Mouse (Mus musculus) layer of hippocampus, adult 9-11 months (tissue): Measurements from ENCODE around the gene Gm29797.

Source experiments
- DNase-seq: peaks from one replicate; pipeline ENCODE4 v3.0.0; 2022

Gm29797 gene

DNA sequence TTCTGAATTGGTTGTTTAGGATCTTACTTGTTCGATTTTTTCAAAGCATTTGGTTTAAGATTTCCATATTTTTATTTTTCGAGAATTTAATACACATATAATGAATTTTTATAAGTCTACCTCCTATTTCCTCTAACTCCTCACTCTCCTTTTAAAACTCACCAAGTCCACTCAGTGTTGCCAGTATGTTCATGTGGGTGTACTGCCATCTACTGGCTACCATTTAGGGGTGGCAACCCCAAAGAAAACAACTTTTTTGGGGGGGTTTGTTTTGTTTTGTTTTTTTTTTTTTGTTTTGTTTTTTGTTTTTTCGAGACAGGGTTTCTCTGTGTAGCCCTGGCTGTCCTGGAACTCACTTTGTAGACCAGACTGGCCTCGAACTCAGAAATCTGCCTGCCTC lies 49.8 kb downstream of the Gm29797 start:
- no peak for DNase-seq
